Mouse (Mus musculus): Measurements from ENCODE around the gene Hes3. TPM values are rescaled to one million over a fixed set of nuclear protein-coding genes. Genes with fewer than 3 reads are reported as not detected.
A peak's percentile ranks its signal among the peaks of the same experiment; 100 is the strongest.

The Hes3 gene
- polyA plus RNA-seq, 1 experiment: 55.1 TPM

- WGBS: 12% methylated on average over 13 of the region's 13 CpGs
- no peak for TF ChIP-seq POLR2A (IDR thresholded peaks at IDR 0.05; ENCODE audit: borderline replicate concordance, insufficient read depth, low read length)
- no peak for TF ChIP-seq CTCF (IDR thresholded peaks at IDR 0.05; ENCODE audit: borderline replicate concordance, insufficient read depth, low read depth, low read length)
- Histone ChIP-seq H3K27me3 (ENCODE audit: control insufficient read depth, insufficient read depth, low read length) (no peaks in the 10 kb centered on the region), H3K27ac (ENCODE audit: insufficient read depth, low read length) (peak overlapping the region; percentile 50), H3K4me3 (replicated peaks; ENCODE audit: insufficient read depth, low read depth, low read length) (no peak overlapping the region), H3K4me1 (ENCODE audit: control insufficient read depth, insufficient read depth, low read length) (peaks cover 75% of the 10 kb centered on the region)
- DNase-seq: peak; percentile 84 to 88
Observed at GRCm38 (mm10) chr4:152267748-152268369, 23.6 kb downstream of the Hes3 start.

- no peaks in the 10 kb centered on the region for H3K27me3 ChIP-seq (ENCODE audit: control insufficient read depth, insufficient read depth, low read length)
- H3K4me3 ChIP-seq (replicated peaks; ENCODE audit: insufficient read depth, low read depth, low read length): no peak overlapping the region
- peak overlapping the region; percentile 37 for H3K27ac ChIP-seq (ENCODE audit: insufficient read depth, low read length)
- 3% methylated on average over 10 of the region's 10 CpGs for WGBS
- no peak for TF ChIP-seq POLR2A (IDR thresholded peaks at IDR 0.05; ENCODE audit: borderline replicate concordance, insufficient read depth, low read length)
- H3K4me1 ChIP-seq (ENCODE audit: control insufficient read depth, insufficient read depth, low read length): peaks cover 86% of the 10 kb centered on the region
- peak; percentile 82 to 87 for DNase-seq
Observed at GRCm38 (mm10) chr4:152266236-152266895, 25.1 kb downstream of the Hes3 start.

GRCm38 (mm10) chr4:152265791-152266190 is 25.7 kb downstream of the Hes3 start:
- DNase-seq: no peak
- Histone ChIP-seq H3K27me3 (ENCODE audit: control insufficient read depth, insufficient read depth, low read length) (no peaks in the 10 kb centered on the region), H3K27ac (ENCODE audit: insufficient read depth, low read length) (peak overlapping the region; percentile 37), H3K4me3 (replicated peaks; ENCODE audit: insufficient read depth, low read depth, low read length) (no peak overlapping the region), H3K4me1 (ENCODE audit: control insufficient read depth, insufficient read depth, low read length) (peaks cover 81% of the 10 kb centered on the region)
- 22% methylated on average over 5 of the region's 5 CpGs for WGBS
- TF ChIP-seq POLR2A (IDR thresholded peaks at IDR 0.05; ENCODE audit: borderline replicate concordance, insufficient read depth, low read length) (no peak), CTCF (IDR thresholded peaks at IDR 0.05; ENCODE audit: borderline replicate concordance, insufficient read depth, low read depth, low read length) (no peak)

GRCm38 (mm10) chr4:152264867-152265568 is 26.4 kb downstream of the Hes3 start:
- peak; percentile 52; the same call in 1 of the 2 replicates for TF ChIP-seq CTCF (IDR thresholded peaks at IDR 0.05; ENCODE audit: borderline replicate concordance, insufficient read depth, low read depth, low read length)
- TF ChIP-seq POLR2A (IDR thresholded peaks at IDR 0.05; ENCODE audit: borderline replicate concordance, insufficient read depth, low read length): no peak
- H3K4me1 ChIP-seq (ENCODE audit: control insufficient read depth, insufficient read depth, low read length): peaks cover 73% of the 10 kb centered on the region
- 59% methylated on average over 9 of the region's 9 CpGs for WGBS
- H3K27ac ChIP-seq (ENCODE audit: insufficient read depth, low read length): peak overlapping the region; percentile 29; the same call in 1 of the 2 replicates
- no peak overlapping the region for H3K4me3 ChIP-seq (replicated peaks; ENCODE audit: insufficient read depth, low read depth, low read length)
- DNase-seq: no peak
- H3K27me3 ChIP-seq (ENCODE audit: control insufficient read depth, insufficient read depth, low read length): no peaks in the 10 kb centered on the region

GRCm38 (mm10) chr4:152264177-152264530 is 27.3 kb downstream of the Hes3 start:
- no peak overlapping the region for H3K4me3 ChIP-seq (replicated peaks; ENCODE audit: insufficient read depth, low read depth, low read length)
- H3K27me3 ChIP-seq (ENCODE audit: control insufficient read depth, insufficient read depth, low read length): no peaks in the 10 kb centered on the region
- peaks cover 64% of the 10 kb centered on the region for H3K4me1 ChIP-seq (ENCODE audit: control insufficient read depth, insufficient read depth, low read length)
- DNase-seq: peak in 1 of 2 experiments; percentile 59
- peak overlapping the region; percentile 29 for H3K27ac ChIP-seq (ENCODE audit: insufficient read depth, low read length)
- no peak for TF ChIP-seq CTCF (IDR thresholded peaks at IDR 0.05; ENCODE audit: borderline replicate concordance, insufficient read depth, low read depth, low read length)
- no peak for TF ChIP-seq POLR2A (IDR thresholded peaks at IDR 0.05; ENCODE audit: borderline replicate concordance, insufficient read depth, low read length)
- 17% methylated on average over 4 of the region's 4 CpGs for whole genome bisulfite sequencing

GRCm38 (mm10) chr4:152263512-152264176 is 27.8 kb downstream of the Hes3 start:
- H3K4me1 ChIP-seq (ENCODE audit: control insufficient read depth, insufficient read depth, low read length): peaks cover 59% of the 10 kb centered on the region
- no peak for DNase-seq
- WGBS: 45% methylated on average over 10 of the region's 10 CpGs
- no peaks in the 10 kb centered on the region for H3K27me3 ChIP-seq (ENCODE audit: control insufficient read depth, insufficient read depth, low read length)
- H3K4me3 ChIP-seq (replicated peaks; ENCODE audit: insufficient read depth, low read depth, low read length): no peak overlapping the region
- TF ChIP-seq CTCF (IDR thresholded peaks at IDR 0.05; ENCODE audit: borderline replicate concordance, insufficient read depth, low read depth, low read length) (no peak), POLR2A (IDR thresholded peaks at IDR 0.05; ENCODE audit: borderline replicate concordance, insufficient read depth, low read length) (no peak)
- H3K27ac ChIP-seq (ENCODE audit: insufficient read depth, low read length): peak overlapping the region; percentile 29; the same call in 1 of the 2 replicates

GRCm38 (mm10) chr4:152263089-152263488 is 28.4 kb downstream of the Hes3 start:
- Histone ChIP-seq H3K4me3 (replicated peaks; ENCODE audit: insufficient read depth, low read depth, low read length) (no peak overlapping the region), H3K4me1 (ENCODE audit: control insufficient read depth, insufficient read depth, low read length) (peaks cover 54% of the 10 kb centered on the region), H3K27ac (ENCODE audit: insufficient read depth, low read length) (no peak overlapping the region; the same call in 1 of the 2 replicates), H3K27me3 (ENCODE audit: control insufficient read depth, insufficient read depth, low read length) (no peaks in the 10 kb centered on the region)
- WGBS: 79% methylated on average over 9 of the region's 9 CpGs
- TF ChIP-seq CTCF (IDR thresholded peaks at IDR 0.05; ENCODE audit: borderline replicate concordance, insufficient read depth, low read depth, low read length) (no peak), POLR2A (IDR thresholded peaks at IDR 0.05; ENCODE audit: borderline replicate concordance, insufficient read depth, low read length) (no peak)
- DNase-seq: no peak
